Mouse (Mus musculus) lung, adult 2 months (tissue): ENCODE measurements around the gene Nfkb1.

Source experiments
- CTCF ChIP-seq: fragments of 200-500 bp; IDR thresholded peaks from 2 replicates; pipeline ENCODE4 v1.5.1; 2011; ENCODE audit warnings: mild to moderate bottlenecking, low read length, control low read depth; ENCODE audit not compliant: insufficient read depth
- POLR2A ChIP-seq: fragments of 200-500 bp; IDR thresholded peaks from 2 replicates; pipeline ENCODE4 v1.6.1; 2011; ENCODE audit warnings: low read depth, mild to moderate bottlenecking, control low read depth, low read length, borderline replicate concordance; ENCODE audit errors: extremely low read depth

DNA sequence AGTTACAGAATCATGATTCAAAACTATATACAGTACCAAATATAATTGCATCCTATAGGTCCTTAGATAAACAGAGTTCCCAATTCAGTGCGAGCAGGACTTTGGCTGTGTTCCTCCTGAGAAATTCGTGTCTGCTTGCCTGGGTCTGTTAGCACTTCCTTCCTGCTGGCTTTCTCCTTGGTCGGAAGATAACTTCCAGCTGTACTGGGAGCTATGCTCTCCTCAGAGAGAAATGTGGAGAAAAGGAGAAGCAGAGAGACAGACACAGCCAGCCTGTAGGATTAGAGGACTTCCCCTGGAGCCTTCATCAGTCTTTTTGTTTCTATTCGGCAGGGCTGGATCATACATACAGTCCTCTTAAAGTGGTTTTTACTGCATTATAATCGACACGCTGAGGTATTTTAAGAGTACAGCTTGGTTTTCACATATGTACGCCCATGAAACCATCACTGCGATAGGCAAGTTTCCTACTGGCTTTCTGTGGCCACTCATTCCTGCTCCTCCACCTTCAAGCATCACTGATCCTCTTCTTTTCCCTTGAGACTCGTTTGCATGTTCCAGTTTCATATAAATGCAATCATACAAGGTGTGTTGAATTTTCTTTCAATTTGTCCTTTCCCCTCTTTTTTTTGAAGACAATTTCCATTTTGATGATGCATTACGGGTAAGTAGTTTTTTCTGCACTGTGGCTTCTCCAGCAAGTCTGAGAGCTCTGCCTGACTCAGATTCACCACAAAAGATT is 8.3 kb upstream of the Nfkb1 start:
- no peak for TF ChIP-seq CTCF
- TF ChIP-seq POLR2A: no peak
